Mouse (Mus musculus) spleen, adult 18-20 months (tissue): Measurements from ENCODE around the gene Ano2.

Experiments used
- DNase-seq, 2 experiments: peaks; one replicate each; pipeline ENCODE4 v3.0.0; 2022; ENCODE audit warnings: mixed read lengths in 2 of 2

Gene Ano2

DNA sequence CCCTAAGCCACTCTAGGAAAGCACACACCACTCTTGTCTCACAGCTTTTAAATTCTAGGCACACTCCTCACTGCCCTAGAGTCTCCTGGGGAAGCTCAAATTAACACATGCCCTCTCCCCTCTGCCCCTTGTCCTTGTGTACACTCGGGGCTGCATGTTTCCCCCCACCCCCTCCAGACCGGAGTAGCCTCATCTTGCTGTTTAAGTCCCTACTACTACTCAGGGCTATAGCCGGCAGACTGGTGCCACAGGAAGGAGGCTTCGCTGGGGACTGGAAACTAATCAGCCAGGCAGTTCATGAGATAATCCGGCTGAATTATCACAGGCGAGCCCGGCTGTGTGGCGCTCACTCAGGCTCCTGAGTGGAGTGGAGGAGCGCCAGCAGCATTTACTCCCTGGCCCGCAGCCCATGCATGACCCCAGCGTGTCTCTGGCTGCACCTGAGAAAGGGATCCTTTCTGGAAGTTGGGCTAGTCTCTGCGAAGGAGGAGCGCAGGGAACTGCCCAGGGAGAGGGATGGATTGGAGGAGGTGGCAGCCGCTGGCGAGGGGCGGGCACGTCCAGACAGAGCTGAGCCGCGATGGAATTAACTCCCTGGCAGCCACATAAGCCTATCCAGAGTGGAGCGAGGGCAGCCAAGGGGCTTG is at the start of gene Ano2:
TSS of gene Ano2 (plus strand) at position 363 of the 647 bp plus-strand sequence.
- no peak for DNase-seq

- DNase-seq = no peak
Observed at GRCm38 (mm10) chr6:125640486-125640885, 49.7 kb upstream of the Ano2 start.

- DNase-seq = no peak
Observed at GRCm38 (mm10) chr6:125641146-125641545, 49.1 kb upstream of the Ano2 start.

DNA sequence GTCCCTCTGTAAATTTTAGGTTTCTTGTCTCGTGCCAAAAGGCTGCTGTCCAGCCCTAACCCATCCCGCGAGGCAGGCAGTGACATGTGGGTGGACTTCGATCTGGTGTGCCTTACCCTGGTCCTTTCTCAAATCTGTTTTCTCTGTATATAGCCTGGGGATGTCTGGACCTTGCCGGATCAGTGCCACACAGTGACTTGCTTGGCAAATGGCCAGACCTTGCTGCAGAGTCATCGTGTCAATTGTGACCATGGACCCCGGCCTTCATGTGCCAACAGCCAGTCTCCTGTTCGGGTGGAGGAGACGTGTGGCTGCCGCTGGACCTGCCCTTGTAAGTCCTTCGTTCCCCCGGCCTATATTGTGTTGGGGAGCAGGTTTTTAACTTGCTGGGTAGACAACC is 41.3 kb upstream of the Ano2 start:
- DNase-seq = no peak

DNA sequence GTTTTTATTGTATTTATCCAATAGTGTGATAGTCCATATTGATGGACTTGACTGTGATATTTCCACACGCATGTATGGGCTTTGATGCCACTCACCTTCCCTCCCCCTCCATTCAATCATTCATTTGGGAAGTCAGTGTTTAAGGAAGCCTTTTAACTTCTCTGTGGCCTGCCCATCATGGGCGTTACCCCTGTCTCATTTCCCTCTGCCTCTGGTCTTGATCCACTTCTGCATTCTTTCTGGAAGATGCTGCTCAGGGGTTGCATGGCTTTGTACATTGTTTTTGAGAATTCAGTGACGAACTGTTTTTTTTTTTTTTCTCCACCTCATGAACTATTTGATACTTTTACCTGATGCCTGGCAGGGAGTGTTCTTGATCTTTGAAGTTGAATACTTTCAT is 38.9 kb upstream of the Ano2 start:
- no peak for DNase-seq

DNA sequence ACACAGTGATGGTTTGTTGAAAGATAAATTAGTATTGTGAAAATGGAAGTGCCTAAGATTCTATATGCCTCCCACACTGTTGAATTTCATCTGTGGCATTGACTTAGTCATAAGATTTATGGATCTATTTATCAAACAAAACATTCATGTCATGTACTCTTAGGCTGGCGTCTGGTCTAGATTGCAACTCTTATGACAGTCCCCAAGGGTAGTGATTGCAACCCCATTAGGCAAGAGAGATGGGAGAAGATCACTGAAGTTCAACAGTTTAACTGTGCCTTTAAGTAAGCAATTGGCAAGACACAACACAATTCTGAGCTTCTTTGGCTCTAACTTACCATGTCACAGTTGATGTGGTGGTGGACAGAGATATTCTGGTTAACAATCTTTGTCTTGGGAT is 36.8 kb upstream of the Ano2 start:
- DNase-seq = no peak

DNA sequence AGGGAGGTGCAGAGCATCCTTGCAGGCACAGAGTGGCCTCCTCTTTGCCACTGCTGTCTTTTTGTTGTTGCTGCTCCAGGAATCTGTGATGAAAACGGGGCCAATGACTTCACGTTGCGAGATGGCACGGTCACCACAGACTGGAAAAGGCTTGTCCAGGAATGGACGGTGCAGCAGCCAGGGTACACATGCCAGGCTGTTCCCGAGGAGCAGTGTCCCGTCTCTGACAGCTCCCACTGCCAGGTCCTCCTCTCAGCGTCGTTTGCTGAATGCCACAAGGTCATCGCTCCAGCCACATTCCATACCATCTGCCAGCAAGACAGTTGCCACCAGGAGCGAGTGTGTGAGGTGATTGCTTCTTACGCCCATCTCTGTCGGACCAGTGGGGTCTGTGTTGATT is 33.3 kb upstream of the Ano2 start:
- no peak for DNase-seq

DNA sequence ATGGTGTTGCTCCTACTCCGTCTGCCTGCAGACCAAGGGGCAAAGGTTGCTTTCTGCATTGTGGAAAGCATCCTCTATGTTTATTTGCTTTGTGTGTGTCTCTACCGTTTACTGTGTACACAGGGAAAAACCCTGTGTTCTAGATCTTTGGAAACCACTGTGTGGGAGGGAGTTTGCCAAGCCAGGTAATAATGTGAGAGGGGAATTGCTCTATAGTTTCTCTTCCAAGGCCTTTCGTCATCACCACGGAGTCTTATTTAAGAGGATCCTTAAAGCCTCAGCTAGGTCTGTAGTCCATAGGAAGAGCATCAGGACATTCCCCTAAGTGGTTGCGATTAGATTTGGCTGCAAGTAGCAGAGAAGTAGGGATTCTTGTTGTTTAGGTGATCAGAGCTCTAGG is 32.3 kb upstream of the Ano2 start:
- DNase-seq = no peak

GRCm38 (mm10) chr6:125661106-125661877 is 28.9 kb upstream of the Ano2 start:
- peak; percentile 26 to 62 for DNase-seq

DNA sequence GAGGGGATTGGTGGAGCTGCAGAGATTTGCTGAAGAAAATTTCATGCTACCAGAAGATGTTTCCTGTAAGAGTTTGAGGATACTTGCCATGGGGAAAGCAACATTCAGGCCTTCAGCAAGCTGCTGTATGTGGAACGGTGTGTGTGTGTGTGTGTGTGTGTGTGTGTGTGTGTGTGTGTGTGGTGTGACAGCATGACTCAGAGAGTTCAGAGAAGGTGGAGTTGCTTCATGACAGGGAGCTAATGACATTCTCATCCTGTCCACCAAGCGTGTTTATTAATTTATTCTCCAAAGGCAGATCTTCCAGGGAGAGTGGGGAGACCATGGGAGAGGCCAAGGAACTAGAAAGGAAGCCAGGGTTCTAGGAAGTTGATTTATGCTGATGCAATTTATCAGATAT is 26.3 kb upstream of the Ano2 start:
- DNase-seq = no peak

DNA sequence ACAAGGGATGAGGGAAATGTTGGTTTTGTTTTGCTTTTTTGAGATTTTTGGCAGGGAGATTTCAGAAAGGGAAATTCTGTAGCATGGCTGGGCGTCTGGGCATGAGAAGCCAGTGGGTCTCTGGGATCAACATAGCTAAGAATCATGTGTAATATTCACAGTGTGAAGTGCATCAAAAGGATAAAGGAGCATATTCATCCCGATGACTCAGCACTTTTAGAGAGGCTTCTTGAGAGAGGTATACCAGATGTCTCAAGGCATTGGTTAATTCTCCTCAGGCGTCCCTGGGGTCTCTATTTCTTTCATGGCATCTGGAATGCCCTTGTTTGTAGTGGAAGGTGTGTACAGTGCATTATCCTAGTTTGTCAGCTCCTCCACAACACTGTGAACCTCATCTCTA is 18.4 kb upstream of the Ano2 start:
- no peak for DNase-seq

DNA sequence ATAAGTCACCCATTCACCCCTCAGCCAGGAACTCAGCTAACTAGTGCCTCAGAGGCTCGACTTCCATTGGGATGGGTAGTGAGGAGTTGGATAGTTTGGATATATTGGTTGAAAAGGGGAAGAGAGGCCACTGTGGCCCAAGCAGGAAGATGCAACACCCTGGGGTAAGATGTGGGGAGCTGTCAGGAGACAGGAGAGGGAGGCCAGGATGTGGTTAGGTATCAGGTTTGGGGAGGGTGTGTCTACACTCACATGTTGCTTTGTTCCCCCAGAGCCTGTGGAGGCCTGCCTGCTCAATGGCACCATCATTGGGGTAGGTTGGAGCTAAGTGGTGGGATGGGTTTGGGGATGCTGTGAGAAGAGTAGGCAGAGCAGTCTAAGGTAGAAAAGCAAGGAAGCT is 11.7 kb upstream of the Ano2 start:
- no peak for DNase-seq

DNA sequence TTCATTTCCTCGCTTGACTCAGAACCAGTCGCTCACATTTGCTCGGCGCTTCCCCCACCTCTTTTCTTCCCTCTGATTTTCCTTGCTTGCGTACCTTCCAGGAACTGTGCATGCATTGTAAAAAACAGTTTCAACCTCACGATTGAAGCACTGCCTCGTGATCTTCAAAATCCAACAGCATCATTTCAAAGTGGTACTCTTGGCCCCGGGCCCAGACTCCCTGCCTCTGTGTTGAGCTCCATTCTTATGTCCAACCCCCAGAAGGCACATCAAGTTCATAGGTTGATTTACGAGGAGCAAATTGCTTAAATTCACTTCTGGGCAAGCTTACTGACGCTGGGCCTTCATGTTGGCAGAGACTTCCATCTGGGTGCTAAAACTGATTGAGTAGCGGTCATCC is 9.6 kb upstream of the Ano2 start:
- DNase-seq = no peak

- DNase-seq = no peak
Observed at GRCm38 (mm10) chr6:125685420-125685819, 4.8 kb upstream of the Ano2 start.

- no peak for DNase-seq
Observed at GRCm38 (mm10) chr6:125687986-125688385, 2.2 kb upstream of the Ano2 start.

GRCm38 (mm10) chr6:125701146-125701545 is 10.9 kb downstream of the Ano2 start:
- DNase-seq = no peak

- DNase-seq = no peak
Observed at GRCm38 (mm10) chr6:125711261-125711660, 21.0 kb downstream of the Ano2 start.

GRCm38 (mm10) chr6:125726408-125726807 is 36.2 kb downstream of the Ano2 start:
- DNase-seq = no peak

- no peak for DNase-seq
Observed at GRCm38 (mm10) chr6:125727484-125727911, 37.3 kb downstream of the Ano2 start.

GRCm38 (mm10) chr6:125729471-125729870 is 39.3 kb downstream of the Ano2 start:
- DNase-seq = no peak

GRCm38 (mm10) chr6:125729986-125730535 is 39.8 kb downstream of the Ano2 start:
- DNase-seq = no peak

DNA sequence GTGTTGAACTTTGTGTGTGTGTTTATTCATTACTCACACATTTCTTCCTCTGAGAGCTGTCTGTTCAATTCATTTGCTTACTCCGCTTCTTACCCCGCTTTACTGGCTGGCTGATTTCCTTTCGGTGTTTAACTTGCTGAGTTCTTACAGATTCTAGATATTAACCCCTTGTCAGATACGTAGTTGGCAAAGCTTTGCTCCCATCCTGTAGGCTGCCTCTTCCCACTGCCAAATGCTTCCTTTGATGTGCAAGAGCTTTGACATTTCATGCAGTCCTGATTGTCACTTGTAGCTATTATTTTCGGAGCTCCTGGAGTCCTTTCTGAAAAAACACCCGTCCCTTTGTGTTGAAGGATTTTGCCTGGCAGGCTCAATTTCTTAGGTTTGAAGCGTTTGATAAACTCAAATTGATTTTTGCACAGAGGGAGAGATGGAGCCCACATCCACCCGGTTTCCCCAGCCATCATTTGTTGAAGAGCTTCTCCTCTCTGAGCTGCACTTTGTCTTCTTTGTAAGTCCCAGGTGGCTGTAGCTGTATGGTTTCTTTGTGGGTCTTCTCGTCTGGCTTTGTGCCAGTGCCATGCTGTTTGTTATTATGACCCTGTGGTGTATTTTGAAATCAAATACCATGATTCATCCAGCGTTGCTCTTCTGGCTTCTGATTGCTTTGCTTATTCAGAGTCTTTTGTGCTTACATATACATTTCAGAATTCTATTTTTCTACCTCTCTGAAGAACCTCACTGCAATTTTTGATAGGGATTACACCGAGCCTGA is 47.5 kb downstream of the Ano2 start:
- no peak for DNase-seq
